Mouse (Mus musculus) gastrocnemius, adult 2 months (tissue): ENCODE data around the gene Atg2a. TPM values are rescaled to one million over a fixed set of nuclear protein-coding genes. Genes with fewer than 3 reads are reported as not detected.

ENCODE experiments used
- DNase-seq: peaks from one replicate; pipeline ENCODE4 v3.0.0; 2022
- H3K27ac ChIP-seq: fragments of 200-600 bp; 2 replicates; pipeline ENCODE4 v1.8.1; 2022; ENCODE audit warnings: mild to moderate bottlenecking
- H3K4me3 ChIP-seq: fragments of 200-600 bp; 2 replicates; pipeline ENCODE4 v1.8.1; 2022; ENCODE audit warnings: mild to moderate bottlenecking, moderate library complexity
- CTCF ChIP-seq: fragments of 200-600 bp; IDR thresholded peaks from 2 replicates; pipeline ENCODE4 v1.8.1; 2022; ENCODE audit warnings: antibody characterized with exemption, mild to moderate bottlenecking, moderate library complexity
- intact Hi-C: fragments of 180-260 bp; cut with DNase I; formaldehyde crosslinking; loops from one replicate; pipeline ENCODE4 v1.15.1; 2025
- total RNA-seq, 2 experiments: library from RNA; stranded (reverse); gene quantifications; 2 replicates each; pipeline ENCODE4 v1.2.3; 2021

The Atg2a gene
- total RNA-seq, 2 experiments from 2014 or later, result 18.4 to 19.0 TPM

GRCm38 (mm10) chr19:6272738-6273137 lies 31.3 kb downstream of the Atg2a start:
- Histone ChIP-seq H3K4me3 (no peak overlapping the region), H3K27ac (peak overlapping the region; percentile 81)
- intact Hi-C loops, result no loop called here
- DNase-seq, result no peak
- no peak for TF ChIP-seq CTCF

- Histone ChIP-seq H3K4me3 (no peak overlapping the region), H3K27ac (peak overlapping the region; percentile 81)
- no peak for TF ChIP-seq CTCF
- no peak for DNase-seq
- intact Hi-C loops, result no loop called here
Observed at GRCm38 (mm10) chr19:6273592-6273991, 32.1 kb downstream of the Atg2a start.

- no peak for TF ChIP-seq CTCF
- intact Hi-C loops, result no loop called here
- Histone ChIP-seq H3K27ac (peak overlapping the region; percentile 81), H3K4me3 (no peak overlapping the region)
- DNase-seq, result peak; percentile 50
Observed at GRCm38 (mm10) chr19:6273998-6274608, 32.6 kb downstream of the Atg2a start.

GRCm38 (mm10) chr19:6275740-6276389 lies 34.4 kb downstream of the Atg2a start:
- Histone ChIP-seq H3K4me3 (peak overlapping the region; percentile 98), H3K27ac (peak overlapping the region; percentile 97)
- intact Hi-C loops, result loop anchor here (2.0 kb wide), 1 partner anchor 29 kb away; no protein-coding TSS in a partner anchor
- no peak; the same call in 1 of the 2 replicates for TF ChIP-seq CTCF
- no peak for DNase-seq

DNA sequence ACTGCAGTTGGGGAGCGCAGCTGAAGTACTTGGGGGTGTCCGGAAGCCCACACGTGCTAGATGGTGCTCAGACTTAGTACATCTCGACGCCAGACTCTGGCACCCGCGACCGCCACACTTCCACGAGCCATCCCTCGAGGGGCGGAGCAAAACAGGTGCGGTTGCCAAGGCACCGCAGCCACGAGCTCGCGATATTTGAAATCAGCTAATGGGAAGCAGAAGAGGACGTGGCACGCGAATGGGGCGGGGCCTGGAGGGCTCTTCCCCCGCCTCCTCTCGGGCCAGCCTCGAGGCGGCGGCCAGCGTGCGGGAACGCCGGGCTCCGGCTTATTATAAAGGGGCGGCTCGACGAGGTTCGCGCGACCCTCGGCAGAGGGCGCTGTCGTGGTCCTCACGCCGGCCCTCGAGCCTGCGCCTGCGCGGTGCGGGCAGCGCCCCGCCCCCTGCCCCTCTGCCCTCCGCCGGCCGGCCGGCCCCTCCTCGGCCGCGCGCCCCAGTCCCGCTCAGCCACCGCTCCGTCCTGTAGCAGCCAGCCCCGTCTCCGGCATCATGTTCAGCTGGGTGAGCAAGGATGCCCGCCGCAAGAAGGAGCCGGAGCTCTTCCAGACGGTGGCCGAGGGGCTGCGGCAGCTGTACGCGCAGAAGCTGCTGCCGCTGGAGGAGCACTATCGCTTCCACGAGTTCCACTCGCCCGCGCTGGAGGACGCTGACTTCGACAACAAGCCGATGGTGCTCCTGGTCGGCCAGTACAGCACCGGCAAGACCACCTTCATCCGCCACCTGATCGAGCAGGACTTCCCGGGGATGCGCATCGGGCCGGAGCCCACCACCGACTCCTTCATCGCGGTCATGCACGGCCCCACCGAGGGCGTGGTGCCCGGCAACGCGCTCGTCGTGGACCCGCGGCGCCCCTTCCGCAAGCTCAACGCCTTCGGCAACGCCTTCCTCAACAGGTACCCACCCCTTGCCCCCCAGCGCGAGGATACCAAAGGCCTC lies 35.3 kb downstream of the Atg2a start, which contains the start of gene Ehd1:
Gene Ehd1 (plus strand): TSS at position 300 of the 996 bp plus-strand sequence.
- peak; percentile 89 for TF ChIP-seq CTCF
- Histone ChIP-seq H3K27ac (peak within 1 kb of the TSS; percentile 97), H3K4me3 (peak within 1 kb of the TSS; percentile 98)
- intact Hi-C loops, result loop anchor here (2.0 kb wide), 1 partner anchor 28 kb away; no protein-coding TSS in a partner anchor
- peak; percentile 99 for DNase-seq

DNA sequence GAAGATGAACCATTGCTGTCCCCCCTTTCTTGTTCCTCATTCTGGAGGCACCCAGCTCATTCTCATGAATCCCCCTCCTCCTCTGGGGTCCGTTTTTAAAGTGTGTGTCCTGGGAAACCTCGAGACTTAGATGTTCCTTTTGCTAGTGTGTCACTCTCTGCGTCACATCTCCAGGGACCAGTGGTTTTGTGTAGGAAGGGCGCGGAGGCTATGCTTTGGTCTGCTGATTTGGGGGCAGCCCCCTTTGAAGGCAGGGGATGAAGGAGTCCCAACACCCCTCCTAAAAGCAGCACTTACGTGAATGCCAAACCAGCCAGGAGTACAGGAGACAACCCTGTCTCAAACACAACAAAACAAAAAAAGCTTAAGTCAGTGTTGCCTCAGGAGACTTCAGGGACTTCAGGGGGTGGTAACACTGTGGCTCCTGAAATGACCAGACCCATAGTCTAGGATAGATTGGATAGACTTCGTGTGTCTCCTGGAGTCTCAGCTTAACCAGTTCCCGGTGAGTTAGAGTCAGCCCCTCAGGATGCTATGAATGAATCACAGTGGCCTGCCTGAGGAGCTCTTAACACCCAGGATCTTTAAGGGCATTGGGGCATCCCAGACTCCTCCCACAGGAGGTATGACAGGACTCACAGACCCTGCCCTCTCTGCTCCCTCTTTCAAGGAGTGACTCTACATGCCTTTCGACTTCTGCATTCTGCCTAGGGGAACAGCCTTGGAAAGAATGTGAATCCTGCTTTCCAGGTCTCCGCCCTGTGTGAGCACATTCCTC lies 36.4 kb downstream of the Atg2a start:
- H3K27ac ChIP-seq, result peak overlapping the region; percentile 97
- TF ChIP-seq CTCF, result no peak
- H3K4me3 ChIP-seq, result peak overlapping the region; percentile 98
- DNase-seq, result peak; percentile 86
- intact Hi-C loops, result loop anchor here (2.0 kb wide), 1 partner anchor 27 kb away; no protein-coding TSS in a partner anchor

DNA sequence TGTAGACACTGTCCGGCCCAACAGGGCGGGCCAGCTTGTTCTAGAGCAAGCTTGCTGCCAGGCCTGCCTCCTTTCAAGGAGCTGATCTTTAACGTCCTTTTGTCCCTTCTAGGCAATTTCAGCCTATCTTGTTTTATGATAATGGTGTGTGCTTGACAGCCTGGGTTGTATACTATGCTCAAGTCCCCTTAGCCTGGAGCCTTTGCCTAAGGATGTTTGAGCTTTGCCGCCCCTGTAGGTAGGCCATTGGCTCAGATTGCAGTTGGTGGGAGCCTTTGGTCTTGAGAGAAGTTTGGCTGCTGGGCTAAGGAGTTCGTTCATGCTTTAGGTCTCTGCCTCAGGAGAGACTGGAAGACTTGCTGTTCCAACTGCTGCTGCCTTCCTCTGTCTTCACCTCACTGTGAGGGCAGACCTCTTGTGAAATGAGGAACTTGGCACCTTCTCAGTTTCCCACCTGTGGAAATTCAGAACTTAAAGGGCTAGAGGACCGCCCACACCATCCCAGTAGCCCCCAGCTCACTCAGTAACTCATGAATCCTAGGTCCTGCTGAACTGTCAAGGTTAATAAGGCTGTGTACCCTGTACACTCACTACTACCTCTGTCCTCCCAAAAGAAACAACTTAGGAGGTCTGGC lies 37.1 kb downstream of the Atg2a start:
- Histone ChIP-seq H3K27ac (peak overlapping the region; percentile 97), H3K4me3 (peak overlapping the region; percentile 98)
- TF ChIP-seq CTCF, result no peak
- no peak for DNase-seq
- intact Hi-C loops, result no loop called here

DNA sequence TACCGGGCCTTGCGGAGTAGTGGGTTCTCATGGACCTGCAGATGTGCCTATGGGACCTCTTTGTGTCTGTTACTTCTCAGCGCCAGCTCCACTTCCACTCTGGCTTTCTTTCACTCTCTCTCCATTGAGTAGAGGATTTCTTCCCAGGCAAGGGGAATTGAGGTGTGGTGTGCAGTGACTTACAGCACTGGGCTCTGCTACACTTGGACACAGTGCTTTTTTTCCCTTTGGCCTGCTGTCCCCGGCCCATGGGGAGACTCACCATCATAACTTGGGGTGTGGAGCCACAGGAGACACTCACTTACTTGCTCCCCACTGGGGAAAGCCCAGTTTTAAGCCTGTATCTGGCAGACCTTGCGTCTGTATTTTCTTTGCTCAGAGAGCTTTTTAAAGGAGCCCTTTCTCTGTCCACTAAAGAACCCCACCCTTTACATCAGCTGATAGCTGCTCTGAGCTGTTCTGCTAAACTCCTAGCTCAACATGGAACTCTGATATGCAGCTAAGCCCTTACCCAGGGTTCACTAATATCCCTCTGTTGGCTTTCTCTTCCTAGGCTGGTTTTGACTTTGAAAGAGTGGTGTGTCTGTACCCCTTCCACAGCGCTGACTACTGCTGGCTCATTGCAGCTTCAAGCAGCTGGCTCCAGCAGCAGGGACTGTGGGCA lies 38.1 kb downstream of the Atg2a start:
- peak overlapping the region; percentile 98 for H3K4me3 ChIP-seq
- TF ChIP-seq CTCF, result no peak
- peak overlapping the region; percentile 97 for H3K27ac ChIP-seq
- intact Hi-C loops, result no loop called here
- DNase-seq, result no peak

- intact Hi-C loops, result no loop called here
- DNase-seq, result no peak
- Histone ChIP-seq H3K27ac (peak overlapping the region; percentile 97), H3K4me3 (peak overlapping the region; percentile 98)
- TF ChIP-seq CTCF, result no peak
Observed at GRCm38 (mm10) chr19:6280554-6280953, 39.1 kb downstream of the Atg2a start.

DNA sequence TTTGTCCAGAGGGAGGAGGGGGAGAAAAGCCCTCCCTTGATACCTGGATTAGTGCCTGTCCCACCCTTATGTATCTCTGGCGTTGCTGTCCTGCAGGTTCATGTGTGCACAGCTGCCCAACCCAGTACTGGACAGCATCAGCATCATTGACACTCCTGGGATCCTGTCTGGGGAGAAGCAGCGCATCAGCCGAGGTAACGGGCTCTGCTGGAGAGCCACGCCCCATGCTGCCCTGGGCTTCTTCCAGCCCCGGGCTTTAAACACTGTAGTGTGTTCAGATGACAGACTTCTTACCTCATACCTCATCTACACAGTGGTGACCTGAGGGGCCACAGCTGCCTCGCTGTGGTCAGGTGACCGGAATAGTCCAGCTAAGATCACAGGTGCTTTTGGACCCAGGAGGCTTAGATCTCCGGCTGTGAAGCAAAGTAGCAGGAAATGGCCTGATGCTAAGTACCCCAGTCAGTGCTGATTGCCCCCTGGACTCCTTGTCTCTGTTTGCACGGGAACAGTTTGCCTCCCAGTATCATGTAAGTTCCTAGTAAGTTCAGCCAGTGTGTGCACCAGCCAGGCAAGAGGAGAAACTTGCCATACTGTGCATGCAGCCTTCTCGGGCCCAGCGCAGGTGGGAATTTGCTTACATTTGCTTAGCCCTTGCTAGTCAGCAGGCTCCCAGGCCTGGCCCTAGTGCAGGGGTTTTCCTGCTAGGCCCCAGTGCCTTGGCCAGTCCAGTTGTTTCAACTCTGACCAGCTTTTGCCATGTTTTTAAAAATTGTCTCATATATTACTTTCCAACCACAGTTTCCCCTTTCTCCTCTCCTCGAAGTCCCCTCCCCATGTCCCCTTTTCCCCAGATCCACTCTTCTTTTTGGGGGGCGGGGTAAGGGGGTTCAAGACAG lies 39.9 kb downstream of the Atg2a start:
- DNase-seq, result no peak
- H3K27ac ChIP-seq, result peak overlapping the region; percentile 97
- intact Hi-C loops, result no loop called here
- no peak for TF ChIP-seq CTCF
- H3K4me3 ChIP-seq, result peak overlapping the region; percentile 98
